Mouse (Mus musculus): ENCODE results near the gene Rnf145. TPM values are rescaled to one million over a fixed set of nuclear protein-coding genes. Genes with fewer than 3 reads are reported as not detected.

The Rnf145 gene
- polyA plus RNA-seq, 1 experiment: 361 TPM

GRCm38 (mm10) chr11:44612681-44613410 is 94.1 kb downstream of the Rnf145 start:
- peaks cover 4% of the 10 kb centered on the region for H3K4me1 ChIP-seq (replicated peaks; ENCODE audit: control insufficient read depth, insufficient read depth, low read length)
- 4% methylated on average over 38 of the region's 38 CpGs for WGBS
- H3K27ac ChIP-seq (ENCODE audit: control insufficient read depth, insufficient read depth, low read length): no peak overlapping the region
- TF ChIP-seq POLR2A (IDR thresholded peaks at IDR 0.05; ENCODE audit: control insufficient read depth, extremely low read depth, insufficient read depth, low read length, poor library complexity): no peak
- TF ChIP-seq CTCF (IDR thresholded peaks at IDR 0.05; ENCODE audit: borderline replicate concordance, control insufficient read depth, extremely low read depth, insufficient read depth, low read length, poor library complexity): no peak
- H3K36me3 ChIP-seq (ENCODE audit: control insufficient read depth, insufficient read depth, low read length): no peaks in the 10 kb centered on the region
- H3K4me3 ChIP-seq (ENCODE audit: control insufficient read depth, insufficient read depth, low read length): no peak overlapping the region
- DNase-seq: no peak
- peaks cover 14% of the 10 kb centered on the region; the same call in 1 of the 2 replicates for H3K27me3 ChIP-seq (ENCODE audit: control insufficient read depth, insufficient read depth, low read length)

- DNase-seq: no peak
Measured at GRCm38 (mm10) chr11:44613411-44614180, 94.8 kb downstream of the Rnf145 start.

More at GRCm38 (mm10) chr11:44613411-44614180, 94.8 kb downstream of the Rnf145 start:
- TF ChIP-seq POLR2A (IDR thresholded peaks at IDR 0.05; ENCODE audit: control insufficient read depth, extremely low read depth, insufficient read depth, low read length, poor library complexity) (no peak), CTCF (IDR thresholded peaks at IDR 0.05; ENCODE audit: borderline replicate concordance, control insufficient read depth, extremely low read depth, insufficient read depth, low read length, poor library complexity) (no peak)
- H3K27me3 ChIP-seq (ENCODE audit: control insufficient read depth, insufficient read depth, low read length): peaks cover 18% of the 10 kb centered on the region
- no peak overlapping the region for H3K4me3 ChIP-seq (ENCODE audit: control insufficient read depth, insufficient read depth, low read length)
- no peaks in the 10 kb centered on the region for H3K36me3 ChIP-seq (ENCODE audit: control insufficient read depth, insufficient read depth, low read length)
- no peak overlapping the region for H3K27ac ChIP-seq (ENCODE audit: control insufficient read depth, insufficient read depth, low read length)
- WGBS: 21% methylated on average over 14 of the region's 14 CpGs
- H3K4me1 ChIP-seq (replicated peaks; ENCODE audit: control insufficient read depth, insufficient read depth, low read length): peaks cover 8% of the 10 kb centered on the region

Other genes with a start within 250 kb of the Rnf145 start
- gene Il12b, start 118.9 kb upstream of the Rnf145 start, polyA plus RNA-seq (2012; rRNA removed): 3.0 and 4.5 TPM in 2 replicates
- gene Ublcp1, start 48.5 kb upstream of the Rnf145 start, polyA plus RNA-seq (2012; rRNA removed): 10.1 and 10.7 TPM in 2 replicates
- gene Ebf1, start 98.4 kb downstream of the Rnf145 start, polyA plus RNA-seq (2012; rRNA removed): 4.4 and 5.0 TPM in 2 replicates

All from thymus, adult 2 months (tissue).